Mouse (Mus musculus) ES-Bruce4 (cell line): ENCODE measurements around the gene Maml3.

ENCODE experiments used
- CTCF ChIP-seq: IDR thresholded peaks from one replicate; pipeline ENCODE4 v1.8.1; 2011; ENCODE audit warnings: low read depth, low read length
- EP300 ChIP-seq: IDR thresholded peaks from 2 replicates; pipeline ENCODE4 v1.6.1; 2011; ENCODE audit warnings: low read depth, low read length; ENCODE audit not compliant: insufficient read depth
- POLR2A ChIP-seq: IDR thresholded peaks from one replicate; pipeline ENCODE4 v1.8.1; 2011; ENCODE audit warnings: low read length; ENCODE audit not compliant: insufficient read depth

DNA sequence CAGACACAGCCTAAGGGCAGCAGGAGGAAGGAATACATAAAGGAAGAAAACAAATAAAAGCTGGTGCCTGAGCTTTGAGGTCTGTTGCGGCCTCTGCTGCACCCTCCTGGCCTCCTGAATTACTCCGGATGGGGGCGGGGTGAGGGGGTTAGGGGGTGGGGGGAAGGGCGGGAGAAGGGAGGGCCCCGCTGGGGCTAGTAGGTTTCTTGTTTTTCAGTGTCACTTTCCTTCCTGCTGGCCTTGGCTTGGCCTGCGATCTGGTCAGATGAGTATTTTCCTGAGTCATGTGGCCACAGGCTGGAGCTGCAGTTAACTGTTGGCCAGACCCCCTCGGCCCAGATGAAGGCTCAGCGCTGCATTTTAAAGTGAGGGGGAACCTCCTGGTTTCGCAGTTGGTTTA, 452.2 kb downstream of the Maml3 start:
- TF ChIP-seq CTCF (peak; percentile 17), POLR2A (no peak), EP300 (no peak)
